Mouse (Mus musculus) brown adipose tissue, adult 24 weeks (tissue): ENCODE measurements around the gene Dad1. TPM values are rescaled to one million over a fixed set of nuclear protein-coding genes. Genes with fewer than 3 reads are reported as not detected.

Source experiments
- H3K27ac ChIP-seq: fragments of 200-500 bp; replicated peaks from 2 replicates; pipeline ENCODE4 v1.5.1; 2012; ENCODE audit warnings: low read depth, mild to moderate bottlenecking, low read length
- H3K4me1 ChIP-seq: fragments of 200-500 bp; 2 replicates; pipeline ENCODE4 v1.6.1; 2012; ENCODE audit warnings: low read length, mixed read lengths; ENCODE audit not compliant: control insufficient read depth, insufficient read depth, insufficient read length
- H3K4me3 ChIP-seq: fragments of 200-500 bp; 2 replicates; pipeline ENCODE4 v1.5.1; 2012; ENCODE audit warnings: low read depth, mild to moderate bottlenecking, low read length, moderate library complexity; ENCODE audit not compliant: insufficient read depth
- polyA plus RNA-seq: library from polyadenylated mRNA; stranded (reverse); fragments of >200 nt; gene quantifications from 2 replicates; pipeline ENCODE4 v1.2.4, GENCODE M21; 2012; ENCODE audit not compliant: missing spikeins, insufficient read depth, insufficient read length

Gene Dad1
- 117 and 150 TPM in 2 replicates for polyA plus RNA-seq

DNA sequence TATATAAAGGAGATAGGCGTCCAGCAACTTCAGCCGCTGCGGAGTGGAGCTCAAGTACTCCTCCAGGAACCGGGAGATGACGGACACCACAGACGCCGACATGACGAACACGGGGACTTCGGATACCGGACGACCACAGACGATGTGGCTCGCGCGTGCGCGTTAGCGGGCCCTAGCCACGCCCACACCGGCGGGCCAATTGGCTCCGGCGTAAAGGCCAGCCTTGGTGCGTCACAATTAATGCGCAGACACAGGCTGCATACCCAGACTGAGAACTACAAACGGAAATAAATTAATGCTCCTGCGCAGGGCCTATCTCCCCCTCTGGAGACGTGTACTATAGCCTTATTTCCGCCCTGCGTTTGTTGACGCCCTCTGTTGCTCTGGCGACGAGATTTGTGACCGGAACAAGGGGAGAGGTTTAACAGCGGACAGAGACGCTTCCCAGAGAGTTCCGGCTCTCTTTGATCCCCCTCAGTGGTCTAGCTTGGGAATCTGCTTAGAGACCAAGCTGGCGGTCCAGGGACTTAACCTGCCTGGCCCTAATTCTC is at the start of gene Dad1, which contains the start of gene Abhd4:
Gene Dad1 (minus strand): TSS at position 364 of the 551 bp plus-strand sequence.
Gene Abhd4 (plus strand): TSS at position 448 of the 551 bp plus-strand sequence.
- H3K27ac ChIP-seq = peak within 1 kb of the TSS; percentile 89
- H3K4me1 ChIP-seq = peaks cover 4% of the 10 kb centered on the region; the same call in 1 of the 2 replicates
- peak within 1 kb of the TSS; percentile 72 for H3K4me3 ChIP-seq

DNA sequence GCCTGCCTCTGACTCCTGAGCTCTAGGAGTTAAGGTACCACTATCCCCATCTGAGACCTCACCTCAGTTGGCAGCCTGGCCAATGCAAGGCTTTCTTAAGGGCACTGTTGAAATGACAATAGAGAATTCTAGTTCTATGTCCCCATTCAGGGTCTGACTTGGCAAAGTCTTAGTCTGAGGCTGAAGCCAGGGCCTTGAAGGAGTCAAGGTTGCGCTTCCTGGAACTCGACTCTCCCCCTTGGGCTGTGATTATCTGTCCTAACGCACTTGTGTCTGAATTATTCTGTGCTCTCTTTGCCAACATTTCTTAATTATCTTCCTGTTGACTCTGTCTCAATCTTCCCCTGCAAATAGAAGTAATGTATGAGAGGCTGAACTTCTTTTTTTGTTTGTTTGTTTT is 46.8 kb upstream of the Dad1 start:
- Histone ChIP-seq H3K27ac (no peak overlapping the region), H3K4me1 (no peaks in the 10 kb centered on the region)

DNA sequence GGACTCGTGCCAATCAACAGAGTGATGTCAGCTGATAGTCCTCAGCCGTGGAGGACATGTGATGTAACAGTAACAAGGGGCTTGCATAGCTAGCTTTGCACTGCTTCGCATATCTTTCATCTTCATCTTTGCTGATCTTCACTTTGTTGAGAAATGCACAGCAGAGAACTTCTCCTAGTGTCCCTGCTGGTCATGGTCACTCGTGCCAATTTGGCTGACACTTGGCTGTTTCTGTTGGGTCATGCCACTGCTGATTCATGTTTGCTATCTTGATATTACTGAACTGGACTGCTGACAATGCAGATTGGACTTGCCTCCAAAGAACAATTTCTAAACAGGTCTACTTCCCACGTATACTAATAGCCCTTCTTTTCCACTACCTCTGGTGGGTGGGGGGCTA is 46.2 kb upstream of the Dad1 start:
- no peak overlapping the region for H3K27ac ChIP-seq
- H3K4me3 ChIP-seq = no peak overlapping the region
- H3K4me1 ChIP-seq = no peaks in the 10 kb centered on the region

More for the DNA sequence above, 46.8 kb upstream of the Dad1 start:
- H3K4me3 ChIP-seq = no peak overlapping the region

DNA sequence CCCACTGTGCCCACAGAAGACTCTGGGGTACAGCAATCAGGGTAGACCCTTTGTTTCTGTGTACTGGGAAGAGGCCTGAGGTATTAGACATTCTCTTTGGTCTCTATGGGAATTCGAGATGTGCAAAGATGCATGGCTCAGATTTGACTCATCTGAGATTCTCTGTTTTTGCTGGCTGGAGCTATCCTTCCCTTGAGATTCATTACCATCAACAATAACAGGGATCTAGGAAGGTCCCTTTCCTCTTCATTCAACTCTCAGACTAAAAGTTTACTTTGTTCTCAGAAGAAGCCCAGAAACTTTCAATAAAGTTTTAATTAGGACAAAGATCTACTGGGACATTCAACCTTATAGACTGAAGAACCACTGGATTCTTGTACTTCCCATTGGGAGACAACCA is 30.9 kb upstream of the Dad1 start, which contains the start of gene Olfr49:
Gene Olfr49 (minus strand): TSS at position 101 of the 400 bp plus-strand sequence.
- no peak within 1 kb of the TSS for H3K4me3 ChIP-seq
- no peaks in the 10 kb centered on the region for H3K4me1 ChIP-seq
- no peak within 1 kb of the TSS for H3K27ac ChIP-seq

DNA sequence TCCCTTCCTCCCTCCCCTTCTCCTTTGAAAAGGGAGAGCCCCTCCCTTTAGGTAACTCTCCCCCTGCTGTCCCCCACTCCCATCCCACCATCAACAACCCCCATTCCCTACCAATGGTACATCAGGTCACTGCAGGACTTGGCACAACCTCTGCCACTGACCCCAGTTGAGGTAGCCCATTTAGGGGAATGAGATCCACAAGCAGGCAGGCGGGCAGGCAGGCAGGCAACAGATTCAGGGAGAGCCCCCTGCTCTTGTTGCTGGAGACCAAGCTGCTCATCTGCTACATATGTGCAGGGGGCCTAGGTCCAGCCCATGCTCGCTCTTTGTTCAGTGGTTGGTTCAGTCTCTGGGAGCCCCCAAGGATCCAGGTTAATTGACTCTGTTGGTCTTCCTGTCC is 22.5 kb upstream of the Dad1 start:
- Histone ChIP-seq H3K27ac (no peak overlapping the region), H3K4me1 (no peaks in the 10 kb centered on the region), H3K4me3 (no peak overlapping the region)

DNA sequence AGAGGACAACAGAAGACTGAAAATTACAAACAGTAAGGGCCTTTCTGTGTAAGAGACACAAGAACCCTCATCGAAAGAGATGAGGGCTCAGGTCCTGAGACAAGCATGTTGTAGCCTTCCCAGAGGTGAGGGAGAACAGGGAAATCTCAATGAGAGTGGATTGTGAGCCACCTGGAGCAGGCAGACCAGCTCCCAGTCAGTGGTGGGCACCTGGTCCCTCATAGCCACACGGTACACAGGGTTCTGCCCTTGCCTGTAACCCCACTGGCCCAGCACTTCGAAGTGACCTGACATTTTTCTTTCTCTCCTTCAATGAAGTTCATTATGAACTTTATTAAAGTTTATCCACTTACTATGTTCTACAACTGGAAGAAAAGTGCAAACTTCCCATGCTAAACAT is 18.8 kb upstream of the Dad1 start:
- no peaks in the 10 kb centered on the region for H3K4me1 ChIP-seq
- H3K27ac ChIP-seq = no peak overlapping the region
- H3K4me3 ChIP-seq = no peak overlapping the region

DNA sequence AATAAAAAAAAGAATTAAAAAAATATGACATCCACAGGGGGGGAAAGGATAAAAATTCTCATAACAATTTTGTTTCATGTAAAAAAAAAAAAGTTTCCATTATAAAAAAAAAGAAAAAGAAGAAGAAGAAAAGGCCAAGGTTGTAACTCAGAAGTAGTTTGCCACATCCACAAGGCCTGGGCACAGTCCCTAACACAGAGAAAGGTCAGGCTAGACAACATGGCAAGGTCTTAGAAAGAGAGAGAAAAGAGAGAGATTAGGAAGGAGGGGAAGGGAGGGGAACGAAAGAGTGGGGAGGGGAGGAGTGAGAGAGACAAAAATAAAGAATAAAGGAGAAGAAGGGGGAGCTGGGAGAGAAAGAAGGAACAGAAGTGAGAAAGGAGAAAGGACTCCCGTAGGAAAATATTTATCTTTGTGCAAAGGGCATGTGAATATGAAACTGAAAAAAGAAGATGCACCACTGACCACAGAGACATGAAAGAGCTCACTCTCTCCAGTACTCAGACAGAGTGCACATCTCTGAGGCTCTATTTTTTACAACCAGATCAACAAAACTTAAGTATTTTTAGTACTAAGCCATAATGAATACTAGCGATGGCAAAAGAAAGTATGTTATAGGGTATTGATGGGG is 18.2 kb upstream of the Dad1 start:
- no peak overlapping the region for H3K27ac ChIP-seq
- H3K4me1 ChIP-seq = no peaks in the 10 kb centered on the region
- H3K4me3 ChIP-seq = no peak overlapping the region

DNA sequence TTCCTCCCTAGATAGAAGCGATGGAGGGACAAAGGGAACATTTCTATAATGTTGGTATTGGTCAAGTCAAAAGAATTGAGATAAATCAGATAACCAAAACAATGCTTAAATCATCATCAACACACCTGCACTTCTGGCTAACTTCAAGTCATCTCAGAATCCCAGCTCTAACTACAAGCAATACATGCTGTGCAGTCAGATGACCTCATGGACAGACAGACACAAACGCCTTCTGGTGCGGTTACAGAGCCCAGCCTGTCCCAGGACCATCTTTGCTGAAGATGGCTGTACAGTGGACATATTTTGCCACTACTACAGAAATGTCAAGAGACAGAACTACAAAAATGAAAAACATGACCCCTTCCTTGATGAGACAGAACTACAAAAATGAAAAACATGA is 16.5 kb upstream of the Dad1 start:
- Histone ChIP-seq H3K4me3 (no peak overlapping the region), H3K27ac (no peak overlapping the region), H3K4me1 (no peaks in the 10 kb centered on the region)

DNA sequence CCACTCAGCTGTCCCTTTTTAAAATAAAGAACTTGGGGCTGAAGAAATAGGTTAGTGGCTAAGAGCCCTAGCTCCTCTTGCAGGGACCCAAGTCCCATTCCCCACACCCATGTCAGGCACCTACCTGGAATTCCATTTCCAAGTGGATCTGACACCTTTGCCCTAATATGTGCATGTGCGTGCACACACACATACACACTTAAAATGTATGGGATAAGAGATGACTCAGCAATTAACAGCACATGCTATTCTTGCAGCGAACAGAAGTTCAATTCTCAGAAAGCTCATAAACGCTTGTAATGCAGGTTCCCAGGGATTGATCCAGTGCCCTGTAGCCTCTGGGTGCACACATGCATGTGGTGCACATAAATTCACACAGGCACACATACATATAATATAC is 15.7 kb upstream of the Dad1 start:
- H3K4me3 ChIP-seq = no peak overlapping the region
- H3K4me1 ChIP-seq = no peaks in the 10 kb centered on the region
- H3K27ac ChIP-seq = no peak overlapping the region

DNA sequence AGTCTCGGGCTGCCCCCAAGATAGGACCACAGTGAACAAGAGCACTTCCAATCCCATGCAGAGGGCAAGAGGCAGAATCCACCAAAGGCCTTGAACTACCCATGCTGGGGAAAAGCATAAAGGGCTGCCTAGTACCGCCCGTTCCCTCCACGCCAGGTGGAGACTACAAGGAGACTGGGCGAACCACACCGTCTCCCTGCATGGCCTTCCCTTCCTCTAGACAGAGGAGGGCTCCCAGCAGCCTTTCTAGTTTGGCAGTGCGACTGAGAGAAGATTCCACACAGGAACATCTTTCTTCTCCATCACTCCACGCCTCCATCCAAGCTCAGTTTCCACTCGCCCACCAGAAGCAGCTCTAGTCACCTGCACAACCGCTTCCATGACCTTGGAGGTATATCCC is 14.1 kb upstream of the Dad1 start:
- H3K4me3 ChIP-seq = no peak overlapping the region
- no peak overlapping the region for H3K27ac ChIP-seq
- H3K4me1 ChIP-seq = no peaks in the 10 kb centered on the region

DNA sequence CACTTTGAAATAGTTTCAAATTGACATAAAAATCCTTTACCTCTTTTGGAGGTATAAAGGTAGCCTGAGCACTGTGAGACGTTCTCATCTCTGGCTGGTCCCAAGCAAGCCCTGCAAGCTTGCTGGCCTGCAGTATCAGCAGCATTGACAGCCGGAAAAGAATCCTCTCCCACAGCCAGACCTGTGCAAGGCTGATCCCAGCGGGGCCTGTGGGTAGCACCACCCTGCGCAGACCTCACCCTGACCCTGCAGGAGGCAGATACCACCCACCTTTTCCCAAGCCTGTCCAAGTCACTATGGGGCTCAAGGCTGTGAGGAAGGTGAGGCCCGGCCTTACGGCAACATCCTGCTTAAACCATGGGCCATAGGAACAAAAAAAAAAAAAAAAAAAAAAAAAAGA is 12.0 kb upstream of the Dad1 start:
- Histone ChIP-seq H3K4me1 (no peaks in the 10 kb centered on the region), H3K4me3 (no peak overlapping the region), H3K27ac (no peak overlapping the region)

DNA sequence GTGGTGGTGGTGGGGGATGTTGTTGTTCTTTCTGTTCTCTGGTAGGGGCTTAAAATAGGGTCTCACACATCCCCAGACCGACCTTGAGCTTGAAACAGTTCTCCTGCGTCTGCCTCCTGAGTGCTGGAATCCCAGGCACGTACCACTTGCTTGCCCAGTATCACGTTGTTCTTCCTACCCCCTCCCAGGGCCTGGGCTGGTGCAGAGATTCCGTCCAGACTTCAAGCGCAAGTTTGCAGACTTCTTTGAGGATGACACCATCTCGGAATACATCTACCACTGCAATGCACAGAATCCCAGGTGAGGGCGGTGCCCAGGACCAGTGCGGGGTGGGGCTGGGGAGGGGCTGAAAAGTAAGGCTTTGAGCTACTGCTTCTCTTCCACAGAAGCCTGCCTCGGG is 11.2 kb upstream of the Dad1 start:
- Histone ChIP-seq H3K4me3 (no peak overlapping the region), H3K27ac (no peak overlapping the region), H3K4me1 (no peaks in the 10 kb centered on the region)

DNA sequence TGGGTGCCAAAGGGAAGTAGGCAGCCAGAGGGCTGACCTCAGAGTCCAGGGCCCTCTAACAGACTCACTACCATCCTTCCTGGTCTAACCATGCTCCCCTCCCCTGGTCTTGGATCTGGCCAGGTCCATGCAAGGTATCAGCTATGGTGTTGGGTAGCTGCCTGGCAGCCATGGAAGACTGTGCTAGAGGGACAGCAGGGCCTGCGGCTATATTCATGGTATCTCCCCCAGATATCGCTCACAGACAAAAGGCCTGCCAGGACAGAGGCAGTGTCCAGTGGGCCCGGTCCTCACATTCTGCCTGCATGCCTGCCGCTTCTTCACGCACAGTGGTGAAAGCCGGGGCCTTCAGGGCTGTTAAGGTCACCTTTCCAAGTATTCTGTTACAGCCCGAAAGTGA is 10.3 kb upstream of the Dad1 start:
- no peak overlapping the region for H3K27ac ChIP-seq

DNA sequence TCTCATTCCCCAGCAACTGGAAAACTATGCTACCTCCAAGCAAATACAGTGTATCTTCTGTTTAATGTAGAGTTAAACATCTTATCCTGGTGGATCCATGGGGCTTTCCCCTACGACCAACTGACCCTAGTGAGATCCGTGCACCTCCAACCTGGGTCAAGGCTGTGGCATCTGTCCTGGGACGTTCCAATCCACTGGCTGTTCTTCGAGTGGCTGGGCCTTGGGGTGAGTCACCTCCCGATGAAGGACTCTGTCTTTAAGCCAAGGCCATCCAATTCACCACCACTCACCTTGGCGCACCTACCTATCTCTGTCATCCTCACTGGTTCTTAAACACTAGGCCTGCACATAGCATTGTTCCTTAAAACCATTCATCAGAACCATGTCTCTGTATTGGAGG is 9.2 kb upstream of the Dad1 start:
- Histone ChIP-seq H3K4me3 (no peak overlapping the region), H3K27ac (no peak overlapping the region), H3K4me1 (0 out of 2 replicates have a peak, but pooled peaks cover 3% of the 10 kb centered on the region)

More for the DNA sequence above, 10.3 kb upstream of the Dad1 start:
- Histone ChIP-seq H3K4me1 (no peaks in the 10 kb centered on the region), H3K4me3 (no peak overlapping the region)

DNA sequence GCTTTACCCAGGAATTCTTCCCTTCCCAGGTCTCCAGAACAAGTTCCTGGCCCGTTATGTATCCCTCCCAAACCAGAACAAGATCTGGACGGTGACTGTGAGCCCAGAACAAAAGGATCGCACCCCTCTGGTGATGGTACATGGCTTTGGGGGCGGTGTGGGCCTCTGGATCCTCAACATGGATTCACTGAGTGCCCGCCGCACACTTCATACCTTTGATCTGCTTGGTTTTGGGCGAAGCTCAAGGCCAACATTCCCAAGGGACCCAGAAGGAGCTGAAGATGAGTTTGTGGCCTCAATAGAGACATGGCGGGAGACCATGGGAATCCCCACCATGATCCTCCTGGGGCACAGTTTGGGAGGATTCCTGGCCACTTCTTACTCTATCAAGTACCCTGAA is 8.7 kb upstream of the Dad1 start:
- Histone ChIP-seq H3K4me1 (0 out of 2 replicates have a peak, but pooled peaks cover 3% of the 10 kb centered on the region), H3K27ac (no peak overlapping the region)

DNA sequence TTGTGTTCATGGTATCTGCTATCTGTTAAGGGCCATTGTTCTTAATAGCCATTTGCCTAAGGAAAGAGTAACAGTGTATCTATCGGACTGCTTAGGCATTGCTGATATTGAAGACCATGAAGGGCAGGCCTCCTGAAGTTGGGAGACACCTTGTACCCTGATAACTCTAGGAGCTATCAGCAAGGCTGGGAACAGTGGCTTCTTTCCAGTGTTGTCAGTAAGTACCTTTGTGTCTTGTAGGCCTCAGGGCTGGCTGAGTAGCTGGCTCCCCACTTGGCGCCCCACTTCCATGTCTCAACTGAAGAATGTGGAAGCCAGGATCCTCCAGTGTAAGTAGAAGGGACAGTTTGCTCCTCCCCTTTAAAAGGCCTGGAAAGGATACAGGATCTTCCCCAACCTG is 7.5 kb upstream of the Dad1 start:
- H3K27ac ChIP-seq = no peak overlapping the region
- no peak overlapping the region for H3K4me3 ChIP-seq
- 0 out of 2 replicates have a peak, but pooled peaks cover 3% of the 10 kb centered on the region for H3K4me1 ChIP-seq

More for the DNA sequence above, 8.7 kb upstream of the Dad1 start:
- H3K4me3 ChIP-seq = no peak overlapping the region
